Comparison of ENCODE assay signal across 16 mouse cellular contexts in the genomic region with DNA sequence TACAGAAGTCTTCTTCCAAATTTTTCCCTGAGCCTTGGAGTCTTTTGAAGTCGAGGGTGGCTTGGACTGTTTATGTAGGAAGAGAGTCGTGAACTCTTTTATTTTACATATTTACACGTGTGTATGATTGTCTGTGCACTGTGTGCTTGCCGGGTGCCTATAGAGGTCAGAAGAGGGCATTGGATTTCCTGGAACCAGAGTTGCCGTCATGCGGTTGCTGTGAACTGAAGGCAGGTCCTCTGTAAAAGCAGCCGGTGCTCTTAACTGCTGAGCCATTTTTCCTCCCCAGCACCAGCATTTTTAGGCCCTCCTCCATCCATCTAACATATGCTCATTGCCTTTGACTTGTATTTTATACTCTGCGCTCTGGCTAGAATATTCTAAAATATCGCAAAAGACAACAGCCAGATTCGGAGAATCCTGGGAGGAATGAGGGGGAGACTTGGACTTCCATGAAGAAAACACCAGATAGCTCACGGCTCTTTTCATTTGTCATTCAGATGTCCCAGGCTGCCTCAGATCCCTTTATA. TPM values are rescaled to one million over a fixed set of nuclear protein-coding genes. Genes with fewer than 3 reads are reported as not detected.
DNase-seq lines count a peak whose midpoint lies in the region; ATAC-seq and TF ChIP-seq lines count a peak whose summit lies in the region.
"Had no signal": no experiment of that assay in that cellular context is flagged by ENCODE, and none has a peak within 500 bp of the region (broad histone marks: within the 10 kb centered on the region; RNA-seq: fewer than 3 reads in every experiment).

No protein-coding gene starts in this region.

- ATAC-seq in hindbrain, postnatal 0 days = no peak
- ATAC-seq in neural tube, embryonic 13.5 days (ENCODE audit: low read depth) = no peak
- ATAC-seq in cerebellum, adult (ENCODE audit: insufficient number of reproducible peaks, low FRiP score, low TSS enrichment) = no peak
- ATAC-seq: hindbrain, embryonic 16.5 days; lung, postnatal 0 days had no signal

- no peak for TF ChIP-seq CTCF in hindbrain, postnatal 0 days (IDR thresholded peaks at IDR 0.05; ENCODE audit: low read depth)

- no peaks in the 10 kb centered on the region for H3K36me3 ChIP-seq in hindbrain, embryonic 10.5 days
- no peaks in the 10 kb centered on the region for H3K36me3 ChIP-seq in hindbrain, postnatal 0 days (ENCODE audit: insufficient read depth, low read length)
- no peaks in the 10 kb centered on the region for H3K36me3 ChIP-seq in neural tube, embryonic 13.5 days
- peaks cover 5% of the 10 kb centered on the region; the same call in 1 of the 2 replicates for H3K36me3 ChIP-seq in limb, embryonic 10.5 days
- H3K36me3 ChIP-seq: heart, embryonic 13.5 days; midbrain, embryonic 15.5 days had no signal

- H3K9ac ChIP-seq in hindbrain, postnatal 0 days (replicated peaks; ENCODE audit: low read length) = no peak overlapping the region
- no peak overlapping the region for H3K9ac ChIP-seq in neural tube, embryonic 13.5 days
- H3K9ac ChIP-seq: midbrain, embryonic 15.5 days had no signal

- H3K4me1 ChIP-seq in hindbrain, embryonic 10.5 days (replicated peaks) = peaks cover 42% of the 10 kb centered on the region
- H3K4me1 ChIP-seq in hindbrain, postnatal 0 days (ENCODE audit: insufficient read depth, low read length) = no peaks in the 10 kb centered on the region
- H3K4me1 ChIP-seq in neural tube, embryonic 13.5 days (replicated peaks) = peaks cover 42% of the 10 kb centered on the region
- peaks cover 44% of the 10 kb centered on the region for H3K4me1 ChIP-seq in limb, embryonic 10.5 days

- peak overlapping the region; percentile 36 for H3K27ac ChIP-seq in hindbrain, embryonic 10.5 days
- no peak overlapping the region for H3K27ac ChIP-seq in hindbrain, postnatal 0 days
- peak overlapping the region; percentile 61 for H3K27ac ChIP-seq in neural tube, embryonic 13.5 days (replicated peaks)
- H3K27ac ChIP-seq in limb, embryonic 10.5 days = peak overlapping the region; percentile 66
- H3K27ac ChIP-seq: midbrain, embryonic 15.5 days had no signal

- 79% methylated on average over 11 of the region's 11 CpGs for WGBS in hindbrain, embryonic 10.5 days
- 79% methylated on average over 11 of the region's 11 CpGs for WGBS in hindbrain, postnatal 0 days
- WGBS in neural tube, embryonic 13.5 days = 78% methylated on average over 11 of the region's 11 CpGs
- WGBS in limb, embryonic 10.5 days = 79% methylated on average over 11 of the region's 11 CpGs

- H3K27me3 ChIP-seq in hindbrain, embryonic 10.5 days (ENCODE audit: insufficient read depth, poor library complexity, severe bottlenecking) = no peaks in the 10 kb centered on the region
- H3K27me3 ChIP-seq in hindbrain, postnatal 0 days (ENCODE audit: insufficient read depth, low read length) = no peaks in the 10 kb centered on the region
- H3K27me3 ChIP-seq in neural tube, embryonic 13.5 days = no peaks in the 10 kb centered on the region
- no peaks in the 10 kb centered on the region for H3K27me3 ChIP-seq in limb, embryonic 10.5 days (ENCODE audit: low read depth, poor library complexity, severe bottlenecking)
- H3K27me3 ChIP-seq: heart, embryonic 13.5 days; midbrain, embryonic 15.5 days; Patski had no signal

- no peak overlapping the region for H3K4me2 ChIP-seq in hindbrain, postnatal 0 days (ENCODE audit: low read depth, low read length)
- no peak overlapping the region for H3K4me2 ChIP-seq in neural tube, embryonic 13.5 days
- H3K4me2 ChIP-seq: midbrain, embryonic 15.5 days had no signal

- no peak overlapping the region for H3K4me3 ChIP-seq in hindbrain, embryonic 10.5 days
- no peak overlapping the region for H3K4me3 ChIP-seq in hindbrain, postnatal 0 days (ENCODE audit: low read length)
- no peak overlapping the region for H3K4me3 ChIP-seq in neural tube, embryonic 13.5 days
- H3K4me3 ChIP-seq in limb, embryonic 10.5 days = no peak overlapping the region
- H3K4me3 ChIP-seq: heart, embryonic 13.5 days; midbrain, embryonic 15.5 days had no signal

- DNase-seq in hindbrain, embryonic 10.5 days (ENCODE audit: low spot score) = no peak
- no peak for DNase-seq in hindbrain, postnatal 0 days (ENCODE audit: low spot score)
- DNase-seq in neural tube, embryonic 10.5 days (ENCODE audit: extremely low spot score, low spot score) = no peak
- DNase-seq in limb, embryonic 10.5 days (ENCODE audit: low spot score) = no peak
- no peak for DNase-seq in right cerebral cortex, adult 2 months (ENCODE audit: low spot score in 2 of 2)
- DNase-seq: cerebellum, postnatal 36 days; liver; right cerebral cortex, postnatal 4 days had no signal

- H3K9me3 ChIP-seq in hindbrain, embryonic 10.5 days = no peaks in the 10 kb centered on the region
- no peaks in the 10 kb centered on the region for H3K9me3 ChIP-seq in hindbrain, postnatal 0 days (ENCODE audit: low read length)
- no peaks in the 10 kb centered on the region for H3K9me3 ChIP-seq in neural tube, embryonic 13.5 days
- no peaks in the 10 kb centered on the region for H3K9me3 ChIP-seq in limb, embryonic 10.5 days (replicated peaks)
- H3K9me3 ChIP-seq: heart, embryonic 13.5 days; midbrain, embryonic 15.5 days had no signal

RNA-seq across cellular contexts. Expression of gene Srsf3, which starts 25.0 kb away (rescaled TPM):
- 723 and 795 TPM in 2 replicates for polyA plus RNA-seq in hindbrain, embryonic 10.5 days (2016; fragmentation: Nextera tagmentation; extraction: Ambion mirVana)
- total RNA-seq in hindbrain, postnatal 0 days (2014; rRNA removed) = 139 and 147 TPM in 2 replicates
- polyA plus RNA-seq in hindbrain, postnatal 0 days (2015; fragmentation: Nextera tagmentation; extraction: Ambion mirVana) = 298 and 315 TPM in 2 replicates
- 513 and 586 TPM in 2 replicates for polyA plus RNA-seq in neural tube, embryonic 13.5 days (2015; fragmentation: Nextera tagmentation; extraction: Ambion mirVana)
- polyA plus RNA-seq in limb, embryonic 10.5 days (2016; fragmentation: Nextera tagmentation; extraction: Ambion mirVana) = 820 and 832 TPM in 2 replicates

RNA-seq across cellular contexts. Expression of gene Cdkn1a, which starts 33.4 kb away (rescaled TPM):
- 29.9 and 36.0 TPM in 2 replicates for polyA plus RNA-seq in hindbrain, embryonic 10.5 days (2016; fragmentation: Nextera tagmentation; extraction: Ambion mirVana)
- total RNA-seq in hindbrain, postnatal 0 days (2014; rRNA removed) = 48.9 and 50.0 TPM in 2 replicates
- 242 and 257 TPM in 2 replicates for polyA plus RNA-seq in hindbrain, postnatal 0 days (2015; fragmentation: Nextera tagmentation; extraction: Ambion mirVana)
- 47.2 and 51.0 TPM in 2 replicates for polyA plus RNA-seq in neural tube, embryonic 13.5 days (2015; fragmentation: Nextera tagmentation; extraction: Ambion mirVana)
- polyA plus RNA-seq in limb, embryonic 10.5 days (2016; fragmentation: Nextera tagmentation; extraction: Ambion mirVana) = 22.2 and 28.8 TPM in 2 replicates

RNA-seq across cellular contexts. Expression of gene Stk38, which starts 49.6 kb away (rescaled TPM):
- polyA plus RNA-seq in hindbrain, embryonic 10.5 days (2016; fragmentation: Nextera tagmentation; extraction: Ambion mirVana) = 131 and 133 TPM in 2 replicates
- 56.2 and 58.7 TPM in 2 replicates for total RNA-seq in hindbrain, postnatal 0 days (2014; rRNA removed)
- 52.7 and 60.8 TPM in 2 replicates for polyA plus RNA-seq in hindbrain, postnatal 0 days (2015; fragmentation: Nextera tagmentation; extraction: Ambion mirVana)
- 113 and 116 TPM in 2 replicates for polyA plus RNA-seq in neural tube, embryonic 13.5 days (2015; fragmentation: Nextera tagmentation; extraction: Ambion mirVana)
- 116 and 131 TPM in 2 replicates for polyA plus RNA-seq in limb, embryonic 10.5 days (2016; fragmentation: Nextera tagmentation; extraction: Ambion mirVana)

RNA-seq across cellular contexts. Expression of gene Rab44, which starts 56.5 kb away (rescaled TPM):
- polyA plus RNA-seq in hindbrain, embryonic 10.5 days (2016; fragmentation: Nextera tagmentation; extraction: Ambion mirVana) = 0.04 TPM in 1 of 2 replicates, not detected in the other
- total RNA-seq in hindbrain, postnatal 0 days (2014; rRNA removed) = 1.2 TPM in 2 replicates
- 0.05 and 0.20 TPM in 2 replicates for polyA plus RNA-seq in hindbrain, postnatal 0 days (2015; fragmentation: Nextera tagmentation; extraction: Ambion mirVana)
- polyA plus RNA-seq in neural tube, embryonic 13.5 days (2015; fragmentation: Nextera tagmentation; extraction: Ambion mirVana) = 0.11 TPM in 1 of 2 replicates, not detected in the other
- 0.11 and 0.26 TPM in 2 replicates for polyA plus RNA-seq in limb, embryonic 10.5 days (2016; fragmentation: Nextera tagmentation; extraction: Ambion mirVana)
- polyA plus RNA-seq: midbrain, embryonic 15.5 days; neural tube, embryonic 14.5 days had no signal
